Mouse (Mus musculus): ENCODE data around the gene Ppig. TPM values are rescaled to one million over a fixed set of nuclear protein-coding genes. Genes with fewer than 3 reads are reported as not detected.
A peak's percentile ranks its signal among the peaks of the same experiment; 100 is the strongest.
"Not testable (repeated sequence)": the region's sequence is repeated elsewhere in the genome, so short reads cannot be mapped to it uniquely, and the experiment has no call there.

The Ppig gene
- 136 and 143 TPM in 2 replicates for polyA plus RNA-seq (2015; fragmentation: Nextera tagmentation; extraction: Ambion mirVana)

DNA sequence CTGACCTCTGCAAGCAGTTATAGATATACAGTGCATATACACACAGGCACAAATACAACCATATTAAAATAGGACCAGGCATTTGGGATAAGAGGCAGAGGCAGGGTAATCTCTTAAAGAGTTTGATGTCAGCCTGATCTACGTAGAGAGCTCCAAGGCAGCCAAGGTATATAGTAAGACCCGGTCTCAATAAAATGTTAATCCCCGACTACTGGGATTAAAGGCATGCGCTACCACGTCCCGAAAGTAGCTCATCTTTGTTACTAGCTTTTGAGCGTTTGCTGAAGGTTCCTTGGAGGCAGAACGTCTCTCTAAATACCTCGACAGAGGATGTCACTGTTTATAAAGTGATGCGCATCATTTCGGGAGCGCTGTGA lies at the start of gene Ppig:
Ppig (plus strand) TSS at position 273 of the 377 bp plus-strand sequence.
- Histone ChIP-seq H3K9ac (peak within 1 kb of the TSS; percentile 92), H3K4me1 (replicated peaks) (peaks cover 18% of the 10 kb centered on the region), H3K36me3 (no peaks in the 10 kb centered on the region), H3K27me3 (peaks cover 10% of the 10 kb centered on the region), H3K27ac (peak within 1 kb of the TSS; percentile 88), H3K9me3 (no peaks in the 10 kb centered on the region), H3K4me3 (peak within 1 kb of the TSS; percentile 97), H3K4me2 (peak within 1 kb of the TSS; percentile 79)
- peak; percentile 59 for ATAC-seq (ENCODE audit: low FRiP score)
- WGBS, result 5% methylated on average over 12 of the region's 12 CpGs

DNA sequence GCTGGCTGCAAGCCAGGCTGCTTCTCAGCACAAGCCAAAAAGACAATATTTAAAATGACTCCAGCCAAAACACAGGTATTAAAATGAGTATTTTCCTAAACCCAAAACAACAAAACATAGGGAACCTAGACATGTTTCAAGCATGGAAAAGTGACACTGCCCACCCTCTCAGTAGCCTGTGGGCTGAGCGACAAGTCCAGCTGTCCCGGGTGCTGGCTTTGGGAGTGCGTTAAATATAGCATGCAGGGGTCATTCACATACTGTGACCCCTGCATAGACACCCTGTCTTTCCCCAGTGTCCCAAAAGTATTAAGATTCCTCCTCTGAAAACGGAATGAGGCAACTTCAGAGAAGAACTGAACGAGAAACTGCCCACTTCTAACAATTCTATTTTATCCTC lies 48.6 kb upstream of the Ppig start:
- Histone ChIP-seq H3K4me1 (replicated peaks) (no peaks in the 10 kb centered on the region), H3K9ac (no peak overlapping the region), H3K4me3 (no peak overlapping the region), H3K36me3 (no peaks in the 10 kb centered on the region), H3K9me3 (no peaks in the 10 kb centered on the region), H3K4me2 (no peak overlapping the region), H3K27me3 (no peaks in the 10 kb centered on the region), H3K27ac (no peak overlapping the region)
- no peak for ATAC-seq (ENCODE audit: low FRiP score)
- 62% methylated on average over 5 of the region's 5 CpGs for WGBS

DNA sequence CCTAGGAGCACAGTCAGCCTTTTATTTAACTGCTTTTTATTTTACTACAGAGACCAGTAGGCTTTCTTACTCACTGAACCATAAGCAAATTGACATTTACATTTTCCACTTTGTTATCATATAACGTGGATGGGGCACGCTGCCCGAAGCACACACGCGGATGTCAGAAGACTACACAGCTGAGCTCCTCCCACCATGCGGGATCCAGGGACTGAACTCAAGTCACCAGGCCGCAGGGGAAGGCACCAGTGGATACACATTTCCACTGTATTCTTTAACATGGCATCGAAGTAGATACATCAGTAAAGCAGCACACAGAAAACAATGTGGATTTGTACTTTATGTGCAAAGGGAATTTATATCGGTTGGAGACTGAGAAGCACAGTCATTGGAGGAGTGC lies 47.1 kb upstream of the Ppig start:
- no peak for ATAC-seq (ENCODE audit: low FRiP score)
- no peak overlapping the region for H3K27ac ChIP-seq
- peaks cover 4% of the 10 kb centered on the region for H3K36me3 ChIP-seq
- no peak overlapping the region for H3K4me2 ChIP-seq
- no peaks in the 10 kb centered on the region for H3K27me3 ChIP-seq
- no peaks in the 10 kb centered on the region for H3K4me1 ChIP-seq (replicated peaks)
- no peaks in the 10 kb centered on the region for H3K9me3 ChIP-seq
- 73% methylated on average over 9 of the region's 9 CpGs for WGBS
- no peak overlapping the region for H3K9ac ChIP-seq
- H3K4me3 ChIP-seq, result no peak overlapping the region

DNA sequence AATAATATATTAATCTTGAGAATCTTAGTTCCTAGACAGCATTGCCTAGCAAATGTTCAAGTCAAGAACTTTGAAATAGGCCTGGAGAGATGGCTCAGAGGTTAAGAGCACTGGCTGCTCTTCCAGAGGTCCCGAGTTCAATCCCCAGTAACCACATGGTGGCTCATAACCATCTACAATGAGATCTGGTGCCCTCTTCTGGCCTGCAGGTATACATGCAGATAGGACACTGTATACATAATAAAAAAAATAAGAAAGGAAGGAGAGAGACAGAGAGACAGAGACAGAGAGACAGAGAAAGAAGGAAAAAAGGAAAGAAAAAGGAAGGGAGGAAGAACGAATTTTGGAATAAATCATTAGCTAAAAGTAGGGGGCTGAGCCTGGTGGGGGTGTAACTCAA lies 45.6 kb upstream of the Ppig start:
- Histone ChIP-seq H3K4me2 (no peak overlapping the region), H3K36me3 (peaks cover 4% of the 10 kb centered on the region), H3K9me3 (no peaks in the 10 kb centered on the region), H3K27ac (no peak overlapping the region), H3K4me1 (replicated peaks) (no peaks in the 10 kb centered on the region), H3K9ac (no peak overlapping the region), H3K27me3 (no peaks in the 10 kb centered on the region), H3K4me3 (no peak overlapping the region)
- no peak for ATAC-seq (ENCODE audit: low FRiP score)
- WGBS, result 72% methylated on average over 2 of the region's 2 CpGs

DNA sequence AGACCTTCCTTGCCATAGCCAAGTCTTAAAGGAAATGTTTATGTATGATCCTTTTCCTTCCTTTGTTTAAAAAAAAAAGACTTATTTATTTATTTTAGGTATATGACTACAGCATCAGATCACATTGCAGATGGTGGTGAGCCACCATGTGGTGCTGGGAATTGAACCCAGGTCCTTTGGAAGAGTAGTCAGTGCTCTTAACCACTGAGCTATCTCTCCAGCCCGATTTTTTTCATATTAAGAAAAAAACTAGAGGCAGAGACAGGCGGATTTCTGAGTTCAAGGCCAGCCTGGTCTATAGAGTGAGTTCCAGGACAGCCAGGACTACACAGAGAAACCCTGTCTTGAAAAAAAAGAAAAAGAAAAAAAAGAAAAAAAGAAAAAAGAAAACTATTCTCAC lies 45.1 kb upstream of the Ppig start:
- WGBS, result 90% methylated on average over 2 of the region's 2 CpGs
- H3K27me3 ChIP-seq; H3K9me3 ChIP-seq; H3K9ac ChIP-seq; H3K4me1 ChIP-seq (replicated peaks); H3K36me3 ChIP-seq; H3K4me3 ChIP-seq; H3K4me2 ChIP-seq; ATAC-seq (ENCODE audit: low FRiP score); H3K27ac ChIP-seq: not testable (repeated sequence)

DNA sequence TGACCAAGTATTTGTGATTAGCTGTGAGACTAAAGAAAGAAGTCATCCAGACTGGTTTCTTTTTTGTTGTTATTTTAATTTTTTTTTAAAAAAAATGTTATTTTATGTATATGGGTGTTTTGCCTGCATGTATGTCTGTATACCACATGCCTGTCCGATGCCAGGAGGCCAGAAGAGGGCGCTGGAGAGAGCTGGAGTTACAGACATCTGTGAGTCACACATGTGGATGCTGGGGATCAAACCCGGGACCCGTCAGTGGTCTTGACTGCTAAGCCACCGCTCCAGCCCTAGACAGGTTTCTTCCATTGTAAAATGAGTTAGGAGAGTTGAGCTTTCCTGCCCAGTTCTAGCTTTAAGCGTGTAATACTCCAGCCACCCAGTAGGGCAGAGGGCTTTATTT lies 42.4 kb upstream of the Ppig start:
- 63% methylated on average over 6 of the region's 6 CpGs for WGBS
- H3K27me3 ChIP-seq, result no peaks in the 10 kb centered on the region
- H3K4me1 ChIP-seq (replicated peaks), result peaks cover 5% of the 10 kb centered on the region
- no peak for ATAC-seq (ENCODE audit: low FRiP score)
- H3K36me3 ChIP-seq, result peaks cover 4% of the 10 kb centered on the region
- no peak overlapping the region for H3K4me3 ChIP-seq
- no peaks in the 10 kb centered on the region for H3K9me3 ChIP-seq
- H3K27ac ChIP-seq, result no peak overlapping the region
- no peak overlapping the region for H3K9ac ChIP-seq
- H3K4me2 ChIP-seq, result no peak overlapping the region

DNA sequence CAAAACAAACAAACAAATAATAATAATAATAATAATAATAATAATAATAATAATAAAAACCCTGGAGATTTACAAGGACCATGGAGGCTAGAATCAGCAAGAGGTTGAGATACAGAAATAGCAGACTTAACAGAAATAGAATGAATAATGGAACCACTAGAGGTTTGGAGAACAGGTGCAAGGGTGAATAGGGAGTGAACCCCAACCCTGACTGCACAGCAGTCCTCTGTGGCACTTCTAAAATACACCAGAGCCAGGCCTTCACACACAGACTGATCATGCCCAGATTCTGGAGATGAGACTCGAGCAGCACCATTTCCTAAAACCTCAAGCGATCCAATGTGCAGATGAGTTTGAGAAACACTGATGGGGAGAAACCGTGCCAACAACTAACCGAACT lies 40.4 kb upstream of the Ppig start:
- H3K9ac ChIP-seq, result no peak overlapping the region
- H3K36me3 ChIP-seq, result peaks cover 14% of the 10 kb centered on the region
- WGBS, result 92% methylated on average over 4 of the region's 4 CpGs
- no peak overlapping the region for H3K4me2 ChIP-seq
- H3K4me3 ChIP-seq, result no peak overlapping the region
- no peak for ATAC-seq (ENCODE audit: low FRiP score)
- H3K27ac ChIP-seq, result no peak overlapping the region
- H3K4me1 ChIP-seq (replicated peaks), result peaks cover 5% of the 10 kb centered on the region
- H3K27me3 ChIP-seq, result no peaks in the 10 kb centered on the region
- no peaks in the 10 kb centered on the region for H3K9me3 ChIP-seq

DNA sequence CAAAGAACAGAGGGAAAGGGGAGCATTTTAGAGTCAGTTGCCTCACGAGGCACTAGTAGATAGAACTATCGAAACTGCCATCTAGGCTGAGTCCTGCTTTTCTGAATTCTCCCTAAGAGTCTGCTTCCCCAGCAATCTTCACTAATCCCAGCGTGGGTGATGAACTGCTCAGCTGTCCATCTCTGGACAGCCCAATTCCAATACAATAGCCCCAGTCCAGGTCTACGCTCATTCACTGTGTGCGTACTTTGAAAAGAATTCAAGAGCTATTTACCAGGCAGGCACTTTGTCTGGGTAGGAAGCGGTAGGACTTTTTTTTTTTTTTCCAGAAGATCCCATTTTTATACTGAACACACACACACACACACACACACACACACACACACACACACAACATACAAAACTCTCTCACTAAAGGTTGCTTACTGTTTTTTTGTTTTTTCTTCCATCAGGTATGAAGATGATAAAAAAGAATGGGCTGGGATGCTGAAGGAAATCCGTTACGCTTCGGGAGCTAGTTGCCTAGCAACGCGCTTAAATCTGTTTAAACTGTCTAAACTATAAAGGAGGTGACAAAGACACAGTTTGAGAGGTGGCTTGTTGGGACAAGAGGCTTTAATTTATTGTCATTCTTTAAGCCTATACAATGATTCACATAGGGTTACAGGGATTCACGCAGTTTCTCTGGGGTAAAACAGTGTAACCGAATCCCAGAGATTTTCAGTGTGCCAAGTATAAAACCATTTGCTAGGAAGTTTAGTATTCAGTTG lies 39.1 kb upstream of the Ppig start:
- H3K36me3 ChIP-seq, result peaks cover 27% of the 10 kb centered on the region
- H3K9me3 ChIP-seq, result no peaks in the 10 kb centered on the region
- no peak for ATAC-seq (ENCODE audit: low FRiP score)
- no peak overlapping the region for H3K27ac ChIP-seq
- H3K4me3 ChIP-seq, result no peak overlapping the region
- no peak overlapping the region for H3K9ac ChIP-seq
- peaks cover 5% of the 10 kb centered on the region for H3K4me1 ChIP-seq (replicated peaks)
- no peaks in the 10 kb centered on the region for H3K27me3 ChIP-seq
- peak overlapping the region; percentile 25 for H3K4me2 ChIP-seq
- 22% methylated on average over 13 of the region's 13 CpGs for WGBS

DNA sequence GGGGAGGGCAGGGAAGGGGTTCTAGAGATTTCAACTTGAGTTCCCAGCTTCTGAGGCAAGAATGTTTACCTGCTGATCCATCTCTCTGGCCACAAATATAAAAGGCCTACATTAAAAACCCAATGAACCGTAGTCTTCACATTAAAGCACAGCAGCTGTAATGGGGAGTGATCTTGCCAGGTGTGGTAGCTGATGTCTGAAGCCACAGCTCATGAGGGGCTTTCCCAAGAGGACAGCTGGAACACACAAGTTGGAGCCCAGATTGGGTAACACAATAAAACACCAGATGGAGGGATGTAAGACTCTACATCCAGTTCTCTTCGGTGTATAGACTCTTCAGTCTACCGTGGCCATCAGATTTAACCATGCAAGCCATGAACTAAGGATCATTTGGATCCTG lies 37.9 kb upstream of the Ppig start:
- Histone ChIP-seq H3K9ac (no peak overlapping the region), H3K4me3 (no peak overlapping the region), H3K36me3 (peaks cover 35% of the 10 kb centered on the region), H3K4me2 (no peak overlapping the region), H3K27me3 (no peaks in the 10 kb centered on the region), H3K9me3 (no peaks in the 10 kb centered on the region), H3K4me1 (replicated peaks) (peaks cover 5% of the 10 kb centered on the region), H3K27ac (no peak overlapping the region)
- 94% methylated on average over 3 of the region's 3 CpGs for WGBS
- no peak for ATAC-seq (ENCODE audit: low FRiP score)

DNA sequence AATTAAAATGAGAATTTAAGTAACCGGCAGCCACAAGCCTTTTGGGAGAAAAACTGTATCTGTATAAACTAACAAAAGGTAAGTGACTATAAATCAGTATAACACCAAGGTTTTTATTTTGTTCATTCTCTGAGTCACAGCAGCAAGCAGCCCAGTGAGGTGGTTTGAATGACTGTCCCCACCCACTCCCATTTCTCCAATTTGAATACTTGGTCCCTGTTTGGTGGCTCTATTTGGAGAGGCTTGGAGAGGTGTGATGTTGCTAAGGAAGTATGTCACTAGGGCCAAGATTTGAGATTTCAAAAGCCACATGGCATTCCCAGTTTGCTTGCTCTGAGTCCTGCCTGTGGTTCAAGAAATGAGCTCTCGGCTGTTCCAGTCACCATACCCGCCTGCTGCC lies 32.1 kb upstream of the Ppig start:
- no peak overlapping the region for H3K9ac ChIP-seq
- no peaks in the 10 kb centered on the region for H3K9me3 ChIP-seq
- H3K27me3 ChIP-seq, result no peaks in the 10 kb centered on the region
- ATAC-seq (ENCODE audit: low FRiP score), result no peak
- H3K27ac ChIP-seq, result no peak overlapping the region
- H3K36me3 ChIP-seq, result peaks cover 77% of the 10 kb centered on the region
- WGBS, result 92% methylated on average over 3 of the region's 3 CpGs
- no peak overlapping the region for H3K4me2 ChIP-seq
- no peaks in the 10 kb centered on the region for H3K4me1 ChIP-seq (replicated peaks)
- no peak overlapping the region for H3K4me3 ChIP-seq

DNA sequence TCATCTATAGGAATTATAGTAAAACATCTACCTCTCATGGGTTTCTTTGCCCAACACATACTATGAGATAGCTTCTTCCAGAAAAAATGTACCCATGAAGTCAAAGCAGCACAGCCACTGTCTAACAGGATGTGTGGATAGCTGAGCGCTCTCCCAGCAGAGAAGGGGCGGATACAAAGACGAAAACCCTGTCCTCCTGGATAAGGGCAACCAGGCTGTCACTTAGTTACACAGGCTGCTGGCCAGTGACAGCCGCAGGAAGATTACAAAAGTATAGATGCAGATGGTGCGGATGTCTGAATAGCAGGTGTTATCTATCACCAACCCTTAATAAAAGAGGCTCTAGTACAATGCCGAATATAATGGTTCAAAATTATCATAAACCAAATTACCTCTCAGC lies 31.5 kb upstream of the Ppig start:
- Histone ChIP-seq H3K9me3 (no peaks in the 10 kb centered on the region), H3K27ac (no peak overlapping the region), H3K4me1 (replicated peaks) (no peaks in the 10 kb centered on the region), H3K4me2 (no peak overlapping the region), H3K9ac (no peak overlapping the region), H3K36me3 (peaks cover 75% of the 10 kb centered on the region), H3K27me3 (no peaks in the 10 kb centered on the region), H3K4me3 (no peak overlapping the region)
- ATAC-seq (ENCODE audit: low FRiP score), result no peak
- WGBS, result 95% methylated on average over 6 of the region's 6 CpGs

DNA sequence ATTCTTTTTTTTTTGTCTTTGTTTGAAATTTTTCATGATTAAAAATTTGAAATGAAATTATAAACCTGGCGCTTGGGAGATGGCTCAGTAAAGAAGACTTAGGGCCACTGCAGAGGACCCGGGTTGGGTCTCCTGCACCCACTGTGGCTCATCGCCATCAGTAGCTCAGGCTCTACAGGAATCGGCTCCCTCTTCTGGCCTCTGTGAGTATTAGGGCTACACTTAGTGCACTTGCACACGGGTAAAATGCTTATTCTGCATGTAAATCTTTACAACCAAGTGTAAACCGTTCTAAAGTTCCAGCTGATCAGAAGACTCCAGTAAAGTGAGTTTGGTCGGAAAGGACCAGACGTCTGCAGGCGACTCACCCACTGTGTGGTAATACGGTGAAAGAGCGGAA lies 28.8 kb upstream of the Ppig start:
- ATAC-seq (ENCODE audit: low FRiP score), result no peak
- H3K4me2 ChIP-seq, result no peak overlapping the region
- no peak overlapping the region for H3K27ac ChIP-seq
- WGBS, result 93% methylated on average over 11 of the region's 11 CpGs
- no peak overlapping the region for H3K9ac ChIP-seq
- H3K27me3 ChIP-seq, result no peaks in the 10 kb centered on the region
- no peak overlapping the region for H3K4me3 ChIP-seq
- no peaks in the 10 kb centered on the region for H3K9me3 ChIP-seq
- no peaks in the 10 kb centered on the region for H3K4me1 ChIP-seq (replicated peaks)
- peaks cover 68% of the 10 kb centered on the region for H3K36me3 ChIP-seq

DNA sequence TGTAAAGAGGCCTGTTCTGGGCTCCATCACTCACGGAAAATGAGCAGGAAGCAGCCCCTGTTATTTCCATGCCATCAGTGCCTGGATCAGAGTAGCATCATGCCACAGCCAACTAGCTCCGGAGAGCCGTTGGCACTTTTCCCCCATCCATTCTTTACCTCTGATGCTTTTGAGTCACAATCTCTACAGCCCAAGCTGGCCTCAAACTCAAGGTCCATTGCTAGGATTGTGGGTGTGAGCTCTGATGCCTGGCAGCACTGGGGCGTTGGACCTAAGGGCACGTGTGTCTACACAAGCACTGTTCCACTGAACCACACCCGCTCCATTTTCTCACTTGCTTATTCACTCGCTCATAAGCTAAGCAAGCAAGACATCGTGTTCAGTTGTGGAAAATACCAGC lies 21.9 kb upstream of the Ppig start:
- no peak for ATAC-seq (ENCODE audit: low FRiP score)
- 97% methylated on average over 8 of the region's 8 CpGs for WGBS
- no peaks in the 10 kb centered on the region for H3K27me3 ChIP-seq
- H3K9me3 ChIP-seq, result 0 out of 2 replicates have a peak, but pooled peaks cover 7% of the 10 kb centered on the region
- no peak overlapping the region for H3K27ac ChIP-seq
- H3K36me3 ChIP-seq, result peaks cover 76% of the 10 kb centered on the region
- H3K4me1 ChIP-seq (replicated peaks), result no peaks in the 10 kb centered on the region
- H3K4me3 ChIP-seq, result no peak overlapping the region
- no peak overlapping the region for H3K4me2 ChIP-seq
- no peak overlapping the region for H3K9ac ChIP-seq

All from hindbrain, embryonic 13.5 days (tissue).